Mouse (Mus musculus): Measurements from ENCODE around the gene Bmpr1b.

GRCm38 (mm10) chr3:141884190-141884589 is 285.0 kb downstream of the Bmpr1b start:
- TF ChIP-seq MAFK (IDR thresholded peaks at IDR 0.05; ENCODE audit: insufficient read depth, low read depth, low read length): peak; percentile 77
- no peak for TF ChIP-seq HCFC1 (IDR thresholded peaks at IDR 0.05; ENCODE audit: borderline replicate concordance, insufficient read depth, low read length)
- no peak for TF ChIP-seq CHD2 (IDR thresholded peaks at IDR 0.05; ENCODE audit: low read depth, low read length)
- TF ChIP-seq ZNF384 (IDR thresholded peaks at IDR 0.05; ENCODE audit: low read depth, low read length): no peak
